Mouse (Mus musculus): ENCODE measurements around the gene Ermap. TPM values are rescaled to one million over a fixed set of nuclear protein-coding genes. Genes with fewer than 3 reads are reported as not detected.

The Ermap gene
- polyA plus RNA-seq, 1 experiment from 2014 or later: 3.4 TPM

GRCm38 (mm10) chr4:119216667-119217066, 26.9 kb upstream of the Ermap start:
- no peak for ATAC-seq (ENCODE audit: insufficient number of reproducible peaks, low FRiP score, low TSS enrichment, low read depth)

GRCm38 (mm10) chr4:119204672-119205071, 14.9 kb upstream of the Ermap start:
- peaks cover 13% of the 10 kb centered on the region for H3K36me3 ChIP-seq
- no peak overlapping the region for H3K9ac ChIP-seq
- H3K4me1 ChIP-seq: no peaks in the 10 kb centered on the region
- no peaks in the 10 kb centered on the region for H3K9me3 ChIP-seq
- no peak overlapping the region for H3K4me3 ChIP-seq
- 17% methylated on average over 8 of the region's 8 CpGs for WGBS
- no peak overlapping the region for H3K4me2 ChIP-seq
- no peak for ATAC-seq (ENCODE audit: insufficient number of reproducible peaks, low FRiP score, low TSS enrichment, low read depth)
- H3K27me3 ChIP-seq: no peaks in the 10 kb centered on the region
- no peak overlapping the region for H3K27ac ChIP-seq

More at GRCm38 (mm10) chr4:119216667-119217066, 26.9 kb upstream of the Ermap start:
- WGBS: 73% methylated on average over 8 of the region's 8 CpGs
- Histone ChIP-seq H3K27me3 (no peaks in the 10 kb centered on the region), H3K9me3 (no peaks in the 10 kb centered on the region), H3K4me1 (0 out of 2 replicates have a peak, but pooled peaks cover 3% of the 10 kb centered on the region), H3K27ac (no peak overlapping the region), H3K36me3 (no peaks in the 10 kb centered on the region), H3K9ac (no peak overlapping the region), H3K4me3 (no peak overlapping the region), H3K4me2 (no peak overlapping the region)

- no peak overlapping the region for H3K9ac ChIP-seq
- WGBS: 77% methylated on average over 6 of the region's 6 CpGs
Observed at GRCm38 (mm10) chr4:119198105-119198504, 8.3 kb upstream of the Ermap start.

GRCm38 (mm10) chr4:119195582-119196320, 5.9 kb upstream of the Ermap start:
- ATAC-seq (ENCODE audit: insufficient number of reproducible peaks, low FRiP score, low TSS enrichment, low read depth): no peak
- peak overlapping the region; percentile 66 for H3K4me2 ChIP-seq
- H3K36me3 ChIP-seq: peaks cover 17% of the 10 kb centered on the region
- no peaks in the 10 kb centered on the region for H3K9me3 ChIP-seq
- 8% methylated on average over 18 of the region's 18 CpGs for WGBS
- H3K4me1 ChIP-seq: peaks cover 25% of the 10 kb centered on the region
- H3K9ac ChIP-seq: peak overlapping the region; percentile 76
- H3K27me3 ChIP-seq: no peaks in the 10 kb centered on the region
- peak overlapping the region; percentile 80 for H3K4me3 ChIP-seq
- peak overlapping the region; percentile 88 for H3K27ac ChIP-seq

More at GRCm38 (mm10) chr4:119198105-119198504, 8.3 kb upstream of the Ermap start:
- Histone ChIP-seq H3K4me2 (no peak overlapping the region; the same call in 1 of the 2 replicates), H3K27ac (no peak overlapping the region), H3K36me3 (peaks cover 27% of the 10 kb centered on the region), H3K9me3 (no peaks in the 10 kb centered on the region), H3K4me1 (peaks cover 25% of the 10 kb centered on the region), H3K27me3 (no peaks in the 10 kb centered on the region), H3K4me3 (no peak overlapping the region)
- ATAC-seq (ENCODE audit: insufficient number of reproducible peaks, low FRiP score, low TSS enrichment, low read depth): no peak

- peak within 1 kb of the TSS; percentile 88 for H3K27ac ChIP-seq
- peaks cover 25% of the 10 kb centered on the region for H3K4me1 ChIP-seq
- WGBS: under 1% methylated on average over 37 of the region's 47 CpGs
- peaks cover 15% of the 10 kb centered on the region for H3K36me3 ChIP-seq
- H3K9ac ChIP-seq: peak within 1 kb of the TSS; percentile 76
- peak; percentile 94 for ATAC-seq (ENCODE audit: insufficient number of reproducible peaks, low FRiP score, low TSS enrichment, low read depth)
- no peaks in the 10 kb centered on the region for H3K9me3 ChIP-seq
- H3K27me3 ChIP-seq: no peaks in the 10 kb centered on the region
- peak within 1 kb of the TSS; percentile 80 for H3K4me3 ChIP-seq
- peak within 1 kb of the TSS; percentile 66 for H3K4me2 ChIP-seq
Observed at GRCm38 (mm10) chr4:119194909-119195581, 5.2 kb upstream of the Ermap start, which contains the start of gene Svbp. Gene Svbp (plus strand): TSS chr4:119195306.

DNA sequence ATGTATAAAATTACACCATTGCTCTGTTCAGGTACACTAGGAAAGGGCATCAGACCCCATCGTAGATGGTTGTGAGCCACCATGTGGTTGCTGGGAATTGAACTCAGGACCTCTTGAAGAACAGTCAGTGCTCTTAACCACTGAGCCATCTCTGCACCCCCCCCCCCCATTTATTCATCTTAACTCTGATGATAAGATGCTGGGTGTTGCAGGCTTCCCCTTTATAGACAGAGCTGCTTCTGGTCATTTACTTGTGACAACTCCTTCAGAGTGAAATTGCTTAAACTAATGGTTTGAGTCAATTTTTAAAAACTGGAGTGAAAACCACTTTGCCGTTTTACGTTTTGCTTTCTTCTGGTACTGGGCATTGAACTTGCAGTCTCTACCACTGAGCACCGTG, 2.9 kb upstream of the Ermap start:
- Histone ChIP-seq H3K4me1 (peaks cover 17% of the 10 kb centered on the region), H3K36me3 (peaks cover 6% of the 10 kb centered on the region; the same call in 1 of the 2 replicates), H3K9ac (no peak overlapping the region), H3K27ac (no peak overlapping the region), H3K27me3 (no peaks in the 10 kb centered on the region), H3K4me3 (no peak overlapping the region), H3K9me3 (no peaks in the 10 kb centered on the region), H3K4me2 (no peak overlapping the region)
- no peak for ATAC-seq (ENCODE audit: insufficient number of reproducible peaks, low FRiP score, low TSS enrichment, low read depth)
- 86% methylated on average over 4 of the region's 4 CpGs for WGBS

DNA sequence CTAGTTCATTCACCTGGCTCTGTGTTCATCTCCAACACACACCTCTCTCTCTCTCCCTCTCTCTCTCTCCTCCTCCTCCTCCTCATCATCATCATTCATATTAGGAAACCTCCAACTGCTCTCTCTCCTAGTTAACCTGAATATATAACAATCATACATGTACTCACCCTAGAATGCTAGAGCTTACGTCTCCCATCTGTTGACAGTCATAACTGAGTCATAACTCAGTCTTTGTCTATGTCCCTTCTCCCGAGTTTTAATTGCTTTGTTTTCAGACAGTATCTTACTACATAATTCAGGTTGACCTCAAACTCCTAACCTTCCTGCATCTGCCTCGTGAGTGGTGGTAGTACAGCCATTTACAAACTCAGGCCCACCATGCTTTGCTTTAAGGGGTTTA, 1.5 kb upstream of the Ermap start:
- Histone ChIP-seq H3K4me1 (peaks cover 3% of the 10 kb centered on the region), H3K27ac (no peak overlapping the region), H3K9ac (no peak overlapping the region), H3K36me3 (no peaks in the 10 kb centered on the region), H3K4me2 (no peak overlapping the region), H3K9me3 (no peaks in the 10 kb centered on the region), H3K4me3 (no peak overlapping the region), H3K27me3 (no peaks in the 10 kb centered on the region)
- no peak for ATAC-seq (ENCODE audit: insufficient number of reproducible peaks, low FRiP score, low TSS enrichment, low read depth)
- WGBS: 52% methylated on average over 3 of the region's 3 CpGs

GRCm38 (mm10) chr4:119190618-119191017, 807 bp upstream of the Ermap start:
- H3K27me3 ChIP-seq: no peaks in the 10 kb centered on the region
- no peak overlapping the region for H3K4me3 ChIP-seq
- H3K36me3 ChIP-seq: no peaks in the 10 kb centered on the region
- ATAC-seq (ENCODE audit: insufficient number of reproducible peaks, low FRiP score, low TSS enrichment, low read depth): no peak
- no peaks in the 10 kb centered on the region for H3K9me3 ChIP-seq
- H3K27ac ChIP-seq: no peak overlapping the region
- H3K4me2 ChIP-seq: no peak overlapping the region
- 82% methylated on average over 8 of the region's 8 CpGs for WGBS
- no peaks in the 10 kb centered on the region for H3K4me1 ChIP-seq
- H3K9ac ChIP-seq: no peak overlapping the region

DNA sequence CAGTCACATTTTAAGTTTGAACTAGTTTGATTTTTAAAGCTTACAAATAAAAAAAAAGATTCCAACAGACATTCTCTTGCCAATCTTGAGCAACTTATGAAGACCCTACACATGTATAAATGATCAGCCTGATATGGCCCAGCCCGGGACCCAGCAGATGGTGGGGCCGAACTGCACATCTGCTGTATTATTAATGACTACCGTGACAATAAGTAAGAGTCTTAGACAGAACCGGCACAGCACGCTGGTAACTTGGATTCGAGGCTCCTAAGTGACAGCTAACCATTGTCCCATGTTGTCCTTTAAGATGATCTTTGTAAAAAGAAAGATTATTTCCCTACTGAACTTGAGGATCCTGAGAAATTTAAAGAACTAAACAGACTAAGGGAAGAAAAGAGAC, 419 bp downstream of the Ermap start:
- H3K4me1 ChIP-seq: no peaks in the 10 kb centered on the region
- H3K36me3 ChIP-seq: no peaks in the 10 kb centered on the region
- H3K9me3 ChIP-seq: no peaks in the 10 kb centered on the region
- H3K4me2 ChIP-seq: no peak overlapping the region
- ATAC-seq (ENCODE audit: insufficient number of reproducible peaks, low FRiP score, low TSS enrichment, low read depth): no peak
- H3K27ac ChIP-seq: no peak overlapping the region
- WGBS: 79% methylated on average over 6 of the region's 6 CpGs
- H3K27me3 ChIP-seq: no peaks in the 10 kb centered on the region
- no peak overlapping the region for H3K9ac ChIP-seq
- no peak overlapping the region for H3K4me3 ChIP-seq

- Histone ChIP-seq H3K9ac (no peak overlapping the region), H3K4me3 (no peak overlapping the region), H3K4me2 (no peak overlapping the region), H3K9me3 (no peaks in the 10 kb centered on the region), H3K36me3 (no peaks in the 10 kb centered on the region), H3K4me1 (no peaks in the 10 kb centered on the region), H3K27me3 (no peaks in the 10 kb centered on the region), H3K27ac (no peak overlapping the region)
- WGBS: 55% methylated on average over 11 of the region's 11 CpGs
- no peak for ATAC-seq (ENCODE audit: insufficient number of reproducible peaks, low FRiP score, low TSS enrichment, low read depth)
Observed at GRCm38 (mm10) chr4:119188060-119188785, 1.6 kb downstream of the Ermap start.

- no peaks in the 10 kb centered on the region for H3K9me3 ChIP-seq
- H3K4me2 ChIP-seq: no peak overlapping the region
- no peak overlapping the region for H3K4me3 ChIP-seq
- no peak overlapping the region for H3K27ac ChIP-seq
- ATAC-seq (ENCODE audit: insufficient number of reproducible peaks, low FRiP score, low TSS enrichment, low read depth): no peak
- no peaks in the 10 kb centered on the region for H3K27me3 ChIP-seq
- no peaks in the 10 kb centered on the region for H3K4me1 ChIP-seq
- WGBS: 66% methylated on average over 4 of the region's 4 CpGs
- no peak overlapping the region for H3K9ac ChIP-seq
- no peaks in the 10 kb centered on the region for H3K36me3 ChIP-seq
Observed at GRCm38 (mm10) chr4:119185771-119186170, 4.0 kb downstream of the Ermap start.

DNA sequence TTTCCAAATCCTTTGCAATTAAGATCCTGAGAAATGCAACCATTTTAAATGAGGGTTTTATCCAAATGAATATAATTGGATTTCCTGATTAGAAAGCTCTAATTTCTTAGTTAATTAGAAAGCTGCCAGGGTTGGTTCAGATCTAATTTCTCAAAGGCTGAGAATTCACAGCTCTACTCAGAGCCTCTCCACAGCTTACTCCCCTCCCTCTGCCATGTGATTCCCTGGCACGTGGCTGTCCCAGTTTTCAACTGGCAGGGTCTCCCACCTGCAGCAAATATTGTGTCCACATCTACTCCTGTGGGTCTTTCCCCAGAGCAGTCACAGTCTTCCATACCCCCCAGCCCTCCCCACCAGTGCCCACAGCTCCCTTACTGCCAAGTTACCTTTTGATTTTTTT, 6.3 kb downstream of the Ermap start:
- Histone ChIP-seq H3K27ac (no peak overlapping the region), H3K9ac (no peak overlapping the region)
- WGBS: 58% methylated on average over 1 of the region's 1 CpGs

More for the DNA sequence above, 6.3 kb downstream of the Ermap start:
- no peak overlapping the region for H3K4me3 ChIP-seq
- no peaks in the 10 kb centered on the region for H3K9me3 ChIP-seq
- no peaks in the 10 kb centered on the region for H3K4me1 ChIP-seq
- ATAC-seq (ENCODE audit: insufficient number of reproducible peaks, low FRiP score, low TSS enrichment, low read depth): no peak
- no peaks in the 10 kb centered on the region for H3K27me3 ChIP-seq
- no peaks in the 10 kb centered on the region for H3K36me3 ChIP-seq
- H3K4me2 ChIP-seq: no peak overlapping the region

Measured in limb, embryonic 15.5 days (tissue).